Mouse (Mus musculus) heart, embryonic 15.5 days (tissue): ENCODE results near the gene Osm. TPM values are rescaled to one million over a fixed set of nuclear protein-coding genes. Genes with fewer than 3 reads are reported as not detected.

Experiments used
- ATAC-seq: fragments of 200-750 bp; cut with Nextera tagmentation; replicated peaks from 2 replicates; pipeline ENCODE4 v1.8.0; 2017; ENCODE audit warnings: low read depth, moderate TSS enrichment; ENCODE audit not compliant: insufficient number of reproducible peaks, insufficient read depth, low FRiP score
- H3K27ac ChIP-seq: fragments of 300-500 bp; sonication (generic); 2 replicates; pipeline ENCODE4 v1.5.1; 2015; ENCODE audit warnings: mild to moderate bottlenecking, inconsistent platforms
- H3K27me3 ChIP-seq: fragments of 300-500 bp; sonication (generic); 2 replicates; pipeline ENCODE4 v1.6.1; 2015; ENCODE audit warnings: inconsistent platforms
- H3K36me3 ChIP-seq: fragments of 300-500 bp; sonication (generic); 2 replicates; pipeline ENCODE4 v1.6.1; 2015; ENCODE audit warnings: mild to moderate bottlenecking, inconsistent platforms
- H3K4me1 ChIP-seq: fragments of 300-500 bp; sonication (generic); replicated peaks from 2 replicates; pipeline ENCODE4 v1.6.1; 2015; ENCODE audit warnings: inconsistent platforms
- H3K4me2 ChIP-seq: fragments of 300-500 bp; sonication (generic); 2 replicates; pipeline ENCODE4 v1.6.1; 2015; ENCODE audit warnings: inconsistent platforms, mild to moderate bottlenecking, moderate library complexity
- H3K4me3 ChIP-seq: fragments of 300-500 bp; sonication (generic); 2 replicates; pipeline ENCODE4 v1.5.1; 2015; ENCODE audit warnings: mild to moderate bottlenecking, inconsistent platforms
- H3K9ac ChIP-seq: fragments of 300-500 bp; sonication (generic); 2 replicates; pipeline ENCODE4 v1.6.1; 2015; ENCODE audit warnings: mild to moderate bottlenecking, inconsistent platforms
- H3K9me3 ChIP-seq: fragments of 300-500 bp; sonication (generic); replicated peaks from 2 replicates; pipeline ENCODE4 v1.6.1; 2016; ENCODE audit warnings: inconsistent platforms
- WGBS: fragments of 180-500 bp; shearing (Covaris S2); methylation state at CpG from one replicate; pipeline ENCODE4 v1.1.7; 2015; ENCODE audit warnings: mixed read lengths; 5-methylcytosine and 5-hydroxymethylcytosine counted together
- polyA plus RNA-seq: library from polyadenylated mRNA; unstranded; fragments of >200 nt; fragmentation: Nextera tagmentation; extraction: Ambion mirVana; gene quantifications from 2 replicates; pipeline ENCODE4 v1.2.1, GENCODE M21; 2015

Osm gene
- polyA plus RNA-seq, 1 experiment from 2014 or later: 0.09 TPM

DNA sequence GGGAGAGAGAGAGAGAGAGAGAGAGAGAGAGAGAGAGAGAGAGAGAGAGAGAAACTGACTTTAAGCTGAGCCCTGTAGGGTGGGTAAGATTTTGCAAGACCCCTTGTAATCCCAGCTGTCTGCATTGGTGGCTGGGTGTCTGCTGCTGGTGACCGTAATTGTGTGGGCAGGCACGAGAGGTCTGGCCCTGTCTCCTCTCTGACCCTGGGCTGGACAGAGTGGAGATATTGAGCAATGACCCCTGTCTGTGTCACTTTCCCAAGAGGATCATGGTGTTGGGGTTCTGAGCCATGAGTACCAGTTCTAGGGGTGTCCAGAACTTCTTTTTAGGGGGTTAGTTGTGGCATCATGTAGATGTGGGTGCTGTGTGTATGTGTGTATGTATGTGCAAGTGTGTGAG is 12.0 kb upstream of the Osm start:
- Histone ChIP-seq H3K4me3 (no peak overlapping the region), H3K9ac (no peak overlapping the region), H3K27ac (no peak overlapping the region), H3K27me3 (peaks cover 3% of the 10 kb centered on the region; the same call in 1 of the 2 replicates), H3K9me3 (no peaks in the 10 kb centered on the region), H3K4me1 (peaks cover 3% of the 10 kb centered on the region), H3K36me3 (no peaks in the 10 kb centered on the region), H3K4me2 (no peak overlapping the region)
- no peak for ATAC-seq
- 65% methylated on average over 2 of the region's 2 CpGs for whole genome bisulfite sequencing

DNA sequence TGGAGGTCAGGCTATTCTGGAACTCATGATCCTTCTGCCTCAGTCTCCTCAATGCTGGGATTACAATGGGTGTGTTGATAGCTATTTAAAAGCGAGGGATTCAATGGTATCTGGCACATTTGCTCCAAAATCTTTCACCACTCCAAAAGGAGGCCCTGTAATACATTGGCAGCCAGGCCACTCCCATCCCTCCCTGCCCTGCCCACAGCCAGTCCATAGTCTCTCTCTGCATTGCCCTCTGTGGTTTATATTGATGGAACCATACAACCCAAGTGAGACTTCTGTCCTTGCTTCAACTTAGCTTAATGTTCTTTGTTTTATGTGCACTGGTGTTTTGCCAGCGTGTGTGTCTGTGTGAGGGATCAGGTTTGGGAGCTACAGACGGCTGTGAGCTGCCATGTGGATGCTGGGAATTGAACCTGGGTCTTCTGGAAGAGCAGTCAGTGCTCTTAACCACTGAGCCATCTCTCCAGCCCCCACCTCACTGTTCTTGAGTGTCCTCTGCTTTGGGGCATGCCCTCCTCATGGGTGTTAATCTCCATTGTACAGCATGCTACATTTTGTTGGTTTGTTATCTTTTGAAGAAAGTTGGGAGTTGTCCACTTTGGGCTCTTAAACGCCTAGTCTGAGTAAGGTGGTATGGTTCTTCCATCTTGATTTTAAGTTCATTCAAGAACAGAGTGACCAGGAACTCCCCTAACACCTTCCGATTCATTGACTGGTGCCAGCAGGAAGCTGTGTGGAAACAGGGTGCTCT is 9.5 kb upstream of the Osm start:
- H3K9ac ChIP-seq: no peak overlapping the region
- no peak for ATAC-seq
- no peaks in the 10 kb centered on the region for H3K27me3 ChIP-seq
- H3K36me3 ChIP-seq: no peaks in the 10 kb centered on the region
- no peaks in the 10 kb centered on the region for H3K9me3 ChIP-seq
- no peak overlapping the region for H3K4me2 ChIP-seq
- H3K4me3 ChIP-seq: no peak overlapping the region
- no peaks in the 10 kb centered on the region for H3K4me1 ChIP-seq
- WGBS: 70% methylated on average over 5 of the region's 5 CpGs
- H3K27ac ChIP-seq: no peak overlapping the region

DNA sequence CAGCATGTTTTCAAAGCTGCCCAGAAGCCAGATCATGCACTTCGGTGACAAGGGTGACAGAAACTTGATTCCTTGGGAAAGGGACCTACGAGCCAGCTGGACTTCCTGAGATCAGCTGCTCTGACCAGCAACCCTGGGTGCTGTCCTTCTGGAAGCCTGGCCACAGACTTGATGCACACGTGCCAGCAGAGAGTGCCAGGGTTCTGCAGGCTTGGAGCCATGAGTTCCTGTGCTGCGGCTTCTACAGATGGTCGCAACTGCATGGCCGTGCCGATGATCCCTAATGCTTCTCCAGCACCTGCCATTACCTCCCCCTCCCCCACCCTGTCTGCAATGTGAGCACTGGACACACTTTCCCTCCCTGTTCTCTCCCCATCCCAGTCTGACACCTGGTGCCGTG is 7.8 kb upstream of the Osm start:
- no peaks in the 10 kb centered on the region for H3K4me1 ChIP-seq
- no peak overlapping the region for H3K4me3 ChIP-seq
- H3K9ac ChIP-seq: no peak overlapping the region
- no peak overlapping the region for H3K4me2 ChIP-seq
- H3K27me3 ChIP-seq: no peaks in the 10 kb centered on the region
- ATAC-seq: no peak
- no peaks in the 10 kb centered on the region for H3K36me3 ChIP-seq
- H3K27ac ChIP-seq: no peak overlapping the region
- H3K9me3 ChIP-seq: no peaks in the 10 kb centered on the region
- 33% methylated on average over 8 of the region's 8 CpGs for WGBS

DNA sequence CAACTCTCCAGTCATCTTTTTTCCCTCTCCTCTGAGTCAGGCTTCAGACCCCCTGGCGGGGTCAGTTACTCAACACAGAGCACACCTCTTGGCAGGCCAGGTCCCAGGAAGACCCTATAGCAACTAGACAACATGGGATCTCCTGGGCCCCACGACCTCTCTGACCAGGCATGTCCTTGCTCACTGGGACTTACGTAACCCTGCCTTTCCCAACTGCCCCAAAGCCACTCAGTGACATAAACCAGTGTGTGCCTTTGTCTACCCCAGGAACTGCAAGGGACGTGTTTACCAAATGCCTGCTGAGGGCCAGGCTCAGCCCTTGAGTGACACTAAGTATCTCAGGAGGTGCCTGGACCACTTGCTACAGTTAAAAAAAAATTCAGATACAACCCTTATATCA is 6.4 kb upstream of the Osm start:
- no peaks in the 10 kb centered on the region for H3K36me3 ChIP-seq
- H3K4me2 ChIP-seq: no peak overlapping the region
- H3K9ac ChIP-seq: no peak overlapping the region
- ATAC-seq: no peak
- H3K4me3 ChIP-seq: no peak overlapping the region
- no peaks in the 10 kb centered on the region for H3K4me1 ChIP-seq
- 57% methylated on average over 4 of the region's 4 CpGs for WGBS
- H3K9me3 ChIP-seq: no peaks in the 10 kb centered on the region
- no peaks in the 10 kb centered on the region for H3K27me3 ChIP-seq
- H3K27ac ChIP-seq: no peak overlapping the region

DNA sequence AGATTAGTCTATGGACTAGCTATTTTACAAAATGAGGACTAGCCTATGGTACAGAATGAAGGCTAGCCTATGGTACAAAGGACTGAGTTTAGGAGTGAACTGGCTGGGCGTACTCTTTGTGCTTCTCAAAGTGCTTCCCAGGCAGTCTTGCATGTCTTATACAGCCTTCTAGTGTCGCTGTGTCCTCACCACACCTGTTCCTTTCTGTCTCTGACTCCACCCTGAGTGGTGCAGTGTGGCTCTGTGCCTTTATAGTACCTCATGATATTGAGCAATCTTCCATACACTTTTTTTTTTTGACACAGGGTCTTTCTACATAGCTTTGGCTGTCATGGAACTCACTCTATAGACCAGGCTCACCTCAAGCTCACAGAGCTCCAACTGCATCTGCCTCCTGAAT is 4.8 kb upstream of the Osm start:
- Histone ChIP-seq H3K4me2 (no peak overlapping the region), H3K4me1 (peaks cover 4% of the 10 kb centered on the region; the same call in 1 of the 2 replicates), H3K4me3 (no peak overlapping the region), H3K9ac (no peak overlapping the region), H3K9me3 (no peaks in the 10 kb centered on the region), H3K36me3 (no peaks in the 10 kb centered on the region), H3K27me3 (no peaks in the 10 kb centered on the region), H3K27ac (no peak overlapping the region)
- 89% methylated on average over 2 of the region's 2 CpGs for WGBS
- no peak for ATAC-seq

DNA sequence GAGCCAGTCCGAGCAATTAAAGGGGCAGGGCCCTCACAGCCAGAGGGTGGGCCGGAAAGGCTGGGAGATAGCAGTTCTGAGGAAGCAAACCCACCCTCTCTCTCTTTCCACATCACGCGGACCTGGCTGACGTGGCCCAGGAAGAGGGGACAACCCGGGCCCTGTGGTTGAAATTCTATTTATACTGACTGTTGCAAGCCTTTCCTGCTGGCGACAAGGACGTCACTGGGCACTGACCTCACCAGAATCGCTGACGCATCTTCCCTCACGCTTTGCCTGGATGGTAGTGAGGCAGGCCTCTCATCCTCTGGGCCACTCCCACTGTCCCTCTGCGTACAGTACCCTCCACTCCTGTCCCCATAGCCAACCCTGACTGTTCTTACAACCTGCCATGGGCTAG is 3.6 kb upstream of the Osm start:
- Histone ChIP-seq H3K4me1 (peaks cover 4% of the 10 kb centered on the region; the same call in 1 of the 2 replicates), H3K27me3 (0 out of 2 replicates have a peak, but pooled peaks cover 4% of the 10 kb centered on the region), H3K9me3 (no peaks in the 10 kb centered on the region), H3K27ac (no peak overlapping the region), H3K9ac (no peak overlapping the region), H3K36me3 (no peaks in the 10 kb centered on the region), H3K4me2 (no peak overlapping the region), H3K4me3 (no peak overlapping the region)
- WGBS: 39% methylated on average over 12 of the region's 12 CpGs
- peak; percentile 58; the same call in 1 of the 2 replicates for ATAC-seq

DNA sequence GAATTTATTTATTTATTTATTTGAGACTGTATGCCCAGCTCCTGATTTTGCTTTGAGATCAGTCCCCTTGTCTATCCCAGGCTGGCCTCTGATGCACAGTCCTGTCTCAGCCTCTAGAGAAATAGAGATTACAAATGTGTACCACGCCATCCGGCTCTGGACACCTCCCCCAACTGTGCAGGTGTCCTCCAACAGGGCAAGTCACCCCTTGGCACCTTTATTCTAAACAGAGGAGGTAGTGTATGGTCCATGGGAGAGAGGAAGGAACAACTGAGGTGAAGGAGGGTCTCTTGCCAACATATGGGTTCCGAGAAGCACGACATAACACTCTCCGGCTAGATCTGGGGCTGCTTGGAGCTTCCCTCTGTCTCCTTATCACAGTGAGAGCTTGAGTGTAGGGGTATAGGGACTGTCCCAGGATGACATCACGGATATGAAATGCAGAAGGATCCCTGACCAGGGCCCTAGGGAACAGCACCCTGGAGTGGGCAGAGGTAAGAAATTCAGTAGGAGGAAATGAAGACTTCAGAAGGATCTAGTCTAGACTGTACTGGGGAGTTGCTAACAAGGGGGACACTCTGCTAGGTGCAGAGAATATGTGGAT is 1.1 kb upstream of the Osm start:
- no peak overlapping the region for H3K4me3 ChIP-seq
- H3K27me3 ChIP-seq: 0 out of 2 replicates have a peak, but pooled peaks cover 4% of the 10 kb centered on the region
- no peak overlapping the region for H3K27ac ChIP-seq
- no peak for ATAC-seq
- H3K9ac ChIP-seq: no peak overlapping the region
- H3K36me3 ChIP-seq: no peaks in the 10 kb centered on the region
- H3K4me2 ChIP-seq: no peak overlapping the region
- 81% methylated on average over 6 of the region's 6 CpGs for WGBS
- peaks cover 4% of the 10 kb centered on the region; the same call in 1 of the 2 replicates for H3K4me1 ChIP-seq
- H3K9me3 ChIP-seq: no peaks in the 10 kb centered on the region

DNA sequence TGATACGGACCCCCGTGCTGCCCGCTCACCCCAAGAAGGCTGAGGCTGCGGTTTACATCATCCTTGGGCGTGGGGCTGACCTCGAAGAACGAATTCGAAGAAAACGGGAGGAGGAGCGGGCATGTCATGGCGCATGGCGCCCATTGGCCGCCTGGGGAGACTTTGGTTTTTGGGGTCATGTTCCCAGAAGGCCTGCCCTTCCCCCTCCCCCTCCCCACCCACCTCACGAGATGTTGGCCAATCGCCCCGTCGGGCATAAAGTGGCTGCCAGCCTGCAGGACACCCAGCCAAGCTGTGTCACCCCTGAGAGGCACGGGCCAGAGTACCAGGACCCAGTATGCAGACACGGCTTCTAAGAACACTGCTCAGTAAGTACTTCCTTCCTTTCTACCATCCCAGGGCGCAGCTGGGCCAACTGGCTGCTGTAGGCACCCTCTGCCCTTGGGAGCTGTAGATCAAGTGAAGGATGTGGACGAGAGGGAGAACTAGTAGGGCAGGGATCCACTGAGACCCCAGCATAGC is 387 bp downstream of the Osm start:
- H3K4me3 ChIP-seq: no peak overlapping the region; the same call in 1 of the 2 replicates
- no peak overlapping the region for H3K9ac ChIP-seq
- H3K9me3 ChIP-seq: no peaks in the 10 kb centered on the region
- H3K36me3 ChIP-seq: no peaks in the 10 kb centered on the region
- no peak overlapping the region for H3K27ac ChIP-seq
- H3K4me2 ChIP-seq: peak overlapping the region; percentile 23; the same call in 1 of the 2 replicates
- 0 out of 2 replicates have a peak, but pooled peaks cover 4% of the 10 kb centered on the region for H3K27me3 ChIP-seq
- peaks cover 4% of the 10 kb centered on the region; the same call in 1 of the 2 replicates for H3K4me1 ChIP-seq
- 81% methylated on average over 21 of the region's 21 CpGs for WGBS
- ATAC-seq: no peak

DNA sequence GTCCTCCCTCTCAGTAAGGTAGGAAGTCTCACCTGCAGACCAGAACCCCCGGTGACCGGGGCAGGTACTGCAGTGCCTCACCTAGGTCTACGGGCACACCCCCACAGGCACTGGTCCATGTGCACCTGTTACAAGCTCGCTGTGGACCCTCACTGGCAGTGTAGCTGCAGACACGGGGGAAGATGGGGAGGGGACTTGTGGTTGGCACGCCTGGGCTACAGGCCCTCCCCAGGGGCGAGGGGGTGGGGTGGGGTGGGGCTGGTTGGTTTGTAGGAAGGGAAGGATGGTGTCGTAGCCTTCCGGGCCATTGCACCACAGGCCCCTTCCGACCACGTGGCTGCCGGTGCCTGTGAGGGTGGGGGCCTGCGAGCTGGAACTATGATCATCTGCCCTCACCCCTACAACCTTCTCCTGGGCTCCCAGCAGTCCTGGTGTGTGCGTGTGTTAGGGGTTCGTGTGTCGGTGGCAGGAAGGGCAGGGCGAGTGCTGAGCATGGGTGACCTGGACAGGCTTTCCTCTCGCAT is 1.2 kb downstream of the Osm start:
- Histone ChIP-seq H3K4me1 (peaks cover 4% of the 10 kb centered on the region; the same call in 1 of the 2 replicates), H3K4me3 (peak overlapping the region; percentile 4; the same call in 1 of the 2 replicates), H3K27ac (no peak overlapping the region), H3K9ac (no peak overlapping the region), H3K9me3 (no peaks in the 10 kb centered on the region), H3K4me2 (peak overlapping the region; percentile 23; the same call in 1 of the 2 replicates), H3K36me3 (no peaks in the 10 kb centered on the region), H3K27me3 (0 out of 2 replicates have a peak, but pooled peaks cover 4% of the 10 kb centered on the region)
- WGBS: 79% methylated on average over 18 of the region's 18 CpGs
- ATAC-seq: no peak

DNA sequence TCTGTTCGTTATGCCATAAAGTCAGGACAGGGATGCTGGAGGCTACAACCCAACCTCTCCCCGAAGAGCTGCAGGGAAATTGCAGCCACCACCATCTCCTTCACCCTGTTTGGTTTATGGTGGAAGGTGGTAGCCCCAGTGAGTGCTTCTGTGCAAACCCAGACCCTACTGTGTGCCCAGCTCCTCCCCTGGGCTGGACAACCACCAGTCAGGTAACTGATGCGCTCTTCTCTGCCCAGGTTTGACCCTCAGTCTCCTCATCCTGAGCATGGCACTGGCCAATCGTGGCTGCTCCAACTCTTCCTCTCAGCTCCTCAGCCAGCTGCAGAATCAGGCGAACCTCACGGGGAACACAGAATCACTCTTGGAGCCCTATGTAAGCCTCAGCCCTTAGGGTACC is 1.9 kb downstream of the Osm start:
- peaks cover 4% of the 10 kb centered on the region; the same call in 1 of the 2 replicates for H3K4me1 ChIP-seq
- no peak for ATAC-seq
- H3K9ac ChIP-seq: no peak overlapping the region
- no peaks in the 10 kb centered on the region for H3K9me3 ChIP-seq
- H3K4me2 ChIP-seq: no peak overlapping the region
- H3K27me3 ChIP-seq: 0 out of 2 replicates have a peak, but pooled peaks cover 4% of the 10 kb centered on the region
- 83% methylated on average over 6 of the region's 6 CpGs for WGBS
- no peak overlapping the region for H3K4me3 ChIP-seq
- no peaks in the 10 kb centered on the region for H3K36me3 ChIP-seq
- H3K27ac ChIP-seq: no peak overlapping the region

DNA sequence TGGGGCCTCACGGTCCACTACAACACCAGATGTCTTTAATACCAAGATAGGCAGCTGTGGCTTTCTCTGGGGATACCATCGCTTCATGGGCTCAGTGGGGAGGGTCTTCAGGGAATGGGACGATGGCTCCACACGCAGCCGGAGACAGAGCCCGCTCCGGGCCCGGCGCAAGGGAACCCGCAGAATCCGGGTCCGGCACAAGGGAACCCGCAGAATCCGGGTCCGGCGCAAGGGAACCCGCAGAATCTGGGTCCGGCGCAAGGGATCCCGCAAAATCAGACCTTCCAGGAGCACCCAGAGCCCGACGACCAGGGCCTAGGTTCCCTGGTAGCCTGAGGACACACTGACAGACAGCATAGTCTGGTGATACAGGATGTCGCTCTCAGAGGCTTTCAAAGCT is 3.5 kb downstream of the Osm start:
- no peak overlapping the region for H3K4me2 ChIP-seq
- H3K4me1 ChIP-seq: peaks cover 4% of the 10 kb centered on the region; the same call in 1 of the 2 replicates
- H3K9ac ChIP-seq: no peak overlapping the region
- 0 out of 2 replicates have a peak, but pooled peaks cover 4% of the 10 kb centered on the region for H3K27me3 ChIP-seq
- H3K27ac ChIP-seq: no peak overlapping the region
- H3K4me3 ChIP-seq: no peak overlapping the region
- no peaks in the 10 kb centered on the region for H3K36me3 ChIP-seq
- WGBS: 84% methylated on average over 23 of the region's 23 CpGs
- no peaks in the 10 kb centered on the region for H3K9me3 ChIP-seq
- ATAC-seq: no peak
